Mouse (Mus musculus): ENCODE data around the gene Reln. TPM values are rescaled to one million over a fixed set of nuclear protein-coding genes. Genes with fewer than 3 reads are reported as not detected.

The Reln gene
- polyA plus RNA-seq, 1 experiment from 2014 or later, result 2.4 TPM

DNA sequence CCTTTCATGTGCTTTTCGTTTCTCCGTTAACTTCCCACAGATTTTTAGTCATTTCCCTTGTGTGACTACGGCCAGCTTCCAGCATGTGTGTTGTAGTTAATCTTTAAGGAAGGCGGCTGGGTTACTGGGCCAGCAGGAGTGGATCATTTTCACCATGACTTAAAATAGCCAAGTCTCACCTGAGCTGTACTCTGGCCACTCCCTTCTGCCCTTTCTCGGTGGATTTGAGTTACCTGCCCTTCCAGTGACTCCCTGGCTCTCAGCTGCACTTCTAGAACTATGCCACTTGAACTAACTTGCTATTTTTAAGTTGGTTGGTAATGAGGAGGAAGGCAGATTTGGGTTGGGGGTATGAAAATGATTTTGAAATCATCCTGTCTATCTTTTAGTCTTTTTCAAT lies 406.4 kb downstream of the Reln start:
- H3K9me3 ChIP-seq (ENCODE audit: low read length), result no peaks in the 10 kb centered on the region
- H3K9ac ChIP-seq (replicated peaks; ENCODE audit: low read depth), result no peak overlapping the region
- H3K27me3 ChIP-seq (replicated peaks; ENCODE audit: insufficient read depth, low read length), result no peaks in the 10 kb centered on the region
- H3K36me3 ChIP-seq (ENCODE audit: insufficient read depth, low read length), result no peaks in the 10 kb centered on the region
- DNase-seq (ENCODE audit: low spot score), result peak; percentile 60
- no peak overlapping the region for H3K4me3 ChIP-seq (ENCODE audit: low read depth, low read length)
- no peak overlapping the region for H3K27ac ChIP-seq (ENCODE audit: low read length)
- 45% methylated on average over 5 of the region's 5 CpGs for whole genome bisulfite sequencing
- H3K4me1 ChIP-seq (ENCODE audit: insufficient read depth, low read depth, low read length), result no peaks in the 10 kb centered on the region
- TF ChIP-seq EP300 (IDR thresholded peaks at IDR 0.05), result no peak
- TF ChIP-seq CTCF (IDR thresholded peaks at IDR 0.05), result no peak
- no peak overlapping the region for H3K4me2 ChIP-seq (replicated peaks; ENCODE audit: low read depth, low read length)
- peak; percentile 57 for ATAC-seq

- H3K4me2 ChIP-seq (replicated peaks; ENCODE audit: low read depth, low read length), result no peak overlapping the region
- H3K4me1 ChIP-seq (ENCODE audit: insufficient read depth, low read depth, low read length), result no peaks in the 10 kb centered on the region
- H3K36me3 ChIP-seq (ENCODE audit: insufficient read depth, low read length), result no peaks in the 10 kb centered on the region
- TF ChIP-seq CTCF (IDR thresholded peaks at IDR 0.05) (no peak), EP300 (IDR thresholded peaks at IDR 0.05) (no peak)
- WGBS, result 15% methylated on average over 2 of the region's 2 CpGs
- no peaks in the 10 kb centered on the region for H3K9me3 ChIP-seq (ENCODE audit: low read length)
- no peak overlapping the region for H3K9ac ChIP-seq (replicated peaks; ENCODE audit: low read depth)
- DNase-seq (ENCODE audit: low spot score), result peak; percentile 22
- no peak overlapping the region for H3K4me3 ChIP-seq (ENCODE audit: low read depth, low read length)
- no peak for ATAC-seq
- no peaks in the 10 kb centered on the region for H3K27me3 ChIP-seq (replicated peaks; ENCODE audit: insufficient read depth, low read length)
- no peak overlapping the region for H3K27ac ChIP-seq (ENCODE audit: low read length)
Observed at GRCm38 (mm10) chr5:21936627-21937026, 407.9 kb downstream of the Reln start.

DNA sequence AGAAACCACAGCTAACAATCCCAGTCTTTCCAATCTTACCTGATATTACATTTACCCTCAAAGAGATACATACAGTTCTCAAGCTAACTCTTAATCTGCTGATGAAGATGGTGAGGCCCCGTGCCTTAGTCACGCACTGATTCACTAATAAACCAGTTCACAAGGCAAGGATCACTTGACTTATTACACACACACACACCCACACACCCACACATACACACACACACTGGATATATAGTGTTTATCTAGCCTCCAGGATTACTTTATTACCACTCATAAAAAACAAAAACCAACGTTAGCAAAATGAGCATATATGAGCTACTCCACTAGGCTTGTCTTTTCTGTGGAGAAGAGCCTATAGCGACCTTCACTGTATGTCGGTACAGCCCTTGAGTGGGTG lies 408.4 kb downstream of the Reln start:
- TF ChIP-seq EP300 (IDR thresholded peaks at IDR 0.05) (no peak), CTCF (IDR thresholded peaks at IDR 0.05) (no peak)
- WGBS, result 72% methylated on average over 5 of the region's 5 CpGs
- no peak overlapping the region for H3K4me3 ChIP-seq (ENCODE audit: low read depth, low read length)
- H3K27me3 ChIP-seq (replicated peaks; ENCODE audit: insufficient read depth, low read length), result no peaks in the 10 kb centered on the region
- no peaks in the 10 kb centered on the region for H3K4me1 ChIP-seq (ENCODE audit: insufficient read depth, low read depth, low read length)
- H3K4me2 ChIP-seq (replicated peaks; ENCODE audit: low read depth, low read length), result no peak overlapping the region
- ATAC-seq (no peak), DNase-seq (ENCODE audit: low spot score) (no peak)
- no peaks in the 10 kb centered on the region for H3K9me3 ChIP-seq (ENCODE audit: low read length)
- H3K9ac ChIP-seq (replicated peaks; ENCODE audit: low read depth), result no peak overlapping the region
- no peak overlapping the region for H3K27ac ChIP-seq (ENCODE audit: low read length)
- H3K36me3 ChIP-seq (ENCODE audit: insufficient read depth, low read length), result no peaks in the 10 kb centered on the region

DNA sequence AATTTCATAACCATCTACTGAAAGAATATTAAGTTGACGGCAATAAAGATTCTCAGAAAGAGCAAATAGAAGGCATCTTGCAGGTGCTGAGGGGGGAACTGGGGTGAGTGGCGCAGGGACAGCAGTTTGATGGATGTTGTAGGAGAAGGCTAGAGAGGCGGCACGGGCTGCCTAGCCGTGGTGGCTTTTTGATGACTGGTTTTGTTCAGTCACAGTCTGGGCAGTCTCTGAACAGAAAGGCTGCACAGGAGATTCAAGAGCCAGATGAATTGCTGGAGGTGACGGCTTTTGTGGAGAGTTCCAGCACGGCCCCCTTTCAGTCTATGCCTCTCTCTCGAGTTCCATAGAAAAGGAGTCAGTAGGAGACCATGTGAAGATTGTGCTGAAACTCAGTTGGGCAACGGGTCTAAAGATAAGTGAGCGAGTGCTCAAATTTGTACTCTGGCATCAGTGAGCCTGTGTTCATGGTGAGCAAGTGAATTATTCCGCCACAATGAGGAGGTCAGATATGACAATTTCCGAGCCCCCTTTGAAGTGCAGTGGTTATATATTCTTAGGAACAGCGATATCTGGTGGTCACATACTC lies 409.6 kb downstream of the Reln start:
- Histone ChIP-seq H3K36me3 (ENCODE audit: insufficient read depth, low read length) (no peaks in the 10 kb centered on the region), H3K4me3 (ENCODE audit: low read depth, low read length) (no peak overlapping the region), H3K9ac (replicated peaks; ENCODE audit: low read depth) (no peak overlapping the region), H3K27ac (ENCODE audit: low read length) (no peak overlapping the region), H3K4me1 (ENCODE audit: insufficient read depth, low read depth, low read length) (no peaks in the 10 kb centered on the region), H3K4me2 (replicated peaks; ENCODE audit: low read depth, low read length) (no peak overlapping the region), H3K27me3 (replicated peaks; ENCODE audit: insufficient read depth, low read length) (no peaks in the 10 kb centered on the region), H3K9me3 (ENCODE audit: low read length) (no peaks in the 10 kb centered on the region)
- no peak for TF ChIP-seq CTCF (IDR thresholded peaks at IDR 0.05)
- TF ChIP-seq EP300 (IDR thresholded peaks at IDR 0.05), result no peak
- no peak for DNase-seq (ENCODE audit: low spot score)
- ATAC-seq, result no peak
- 75% methylated on average over 13 of the region's 13 CpGs for WGBS

- no peak for DNase-seq (ENCODE audit: low spot score)
- Histone ChIP-seq H3K9ac (replicated peaks; ENCODE audit: low read depth) (no peak overlapping the region), H3K4me3 (ENCODE audit: low read depth, low read length) (no peak overlapping the region), H3K27me3 (replicated peaks; ENCODE audit: insufficient read depth, low read length) (no peaks in the 10 kb centered on the region), H3K36me3 (ENCODE audit: insufficient read depth, low read length) (no peaks in the 10 kb centered on the region), H3K9me3 (ENCODE audit: low read length) (no peaks in the 10 kb centered on the region), H3K27ac (ENCODE audit: low read length) (no peak overlapping the region), H3K4me2 (replicated peaks; ENCODE audit: low read depth, low read length) (no peak overlapping the region), H3K4me1 (ENCODE audit: insufficient read depth, low read depth, low read length) (no peaks in the 10 kb centered on the region)
- WGBS, result 89% methylated on average over 4 of the region's 4 CpGs
- TF ChIP-seq CTCF (IDR thresholded peaks at IDR 0.05) (no peak), EP300 (IDR thresholded peaks at IDR 0.05) (no peak)
- no peak for ATAC-seq
Observed at GRCm38 (mm10) chr5:21934173-21934698, 410.3 kb downstream of the Reln start.

DNA sequence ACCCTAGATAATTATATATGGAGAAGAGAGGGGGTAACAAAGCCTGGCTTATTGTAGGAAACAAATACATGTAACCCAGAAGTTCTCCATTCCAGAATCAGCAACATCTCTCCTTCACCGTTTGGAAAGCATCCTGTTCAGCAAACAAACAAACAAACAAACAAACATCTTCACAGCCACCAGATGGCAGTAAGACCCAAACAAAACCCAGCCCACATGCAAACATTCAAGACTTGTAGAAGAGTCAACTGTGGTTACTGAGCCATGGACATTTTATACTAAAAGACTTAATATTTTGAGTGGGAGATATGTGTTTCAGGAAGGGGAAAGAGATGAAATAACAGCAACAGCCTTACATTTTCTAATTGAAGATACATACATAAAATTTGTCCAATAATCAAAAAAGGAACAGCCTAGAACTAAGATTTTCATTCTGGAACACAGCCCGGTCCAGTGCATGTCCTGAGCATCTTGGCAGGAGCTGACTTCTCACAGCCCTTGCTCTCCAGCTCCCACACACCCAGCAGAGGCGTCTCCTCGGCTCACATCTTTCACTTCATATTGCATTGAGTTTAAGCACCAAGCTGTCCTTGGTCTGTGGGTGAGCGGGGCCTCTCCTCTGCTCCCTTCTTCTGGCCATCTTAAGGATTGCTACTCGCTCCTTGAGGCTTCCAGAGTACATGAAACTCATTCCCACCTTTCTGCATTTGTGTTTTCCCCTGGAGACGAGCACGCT lies 411.0 kb downstream of the Reln start:
- H3K36me3 ChIP-seq (ENCODE audit: insufficient read depth, low read length), result no peaks in the 10 kb centered on the region
- DNase-seq (ENCODE audit: low spot score), result no peak
- no peaks in the 10 kb centered on the region for H3K4me1 ChIP-seq (ENCODE audit: insufficient read depth, low read depth, low read length)
- H3K4me2 ChIP-seq (replicated peaks; ENCODE audit: low read depth, low read length), result no peak overlapping the region
- no peaks in the 10 kb centered on the region for H3K27me3 ChIP-seq (replicated peaks; ENCODE audit: insufficient read depth, low read length)
- no peak overlapping the region for H3K9ac ChIP-seq (replicated peaks; ENCODE audit: low read depth)
- 66% methylated on average over 8 of the region's 8 CpGs for WGBS
- no peak overlapping the region for H3K27ac ChIP-seq (ENCODE audit: low read length)
- no peak overlapping the region for H3K4me3 ChIP-seq (ENCODE audit: low read depth, low read length)
- H3K9me3 ChIP-seq (ENCODE audit: low read length), result no peaks in the 10 kb centered on the region
- TF ChIP-seq CTCF (IDR thresholded peaks at IDR 0.05) (peak; percentile 42; the same call in 1 of the 2 replicates), EP300 (IDR thresholded peaks at IDR 0.05) (no peak)
- no peak for ATAC-seq
